Mouse (Mus musculus): Measurements from ENCODE around the gene Rhoa. TPM values are rescaled to one million over a fixed set of nuclear protein-coding genes. Genes with fewer than 3 reads are reported as not detected.
"Not testable (repeated sequence)": the region's sequence is repeated elsewhere in the genome, so short reads cannot be mapped to it uniquely, and the experiment has no call there.

Rhoa gene
- polyA plus RNA-seq, 1 experiment from 2014 or later: 151 TPM

DNA sequence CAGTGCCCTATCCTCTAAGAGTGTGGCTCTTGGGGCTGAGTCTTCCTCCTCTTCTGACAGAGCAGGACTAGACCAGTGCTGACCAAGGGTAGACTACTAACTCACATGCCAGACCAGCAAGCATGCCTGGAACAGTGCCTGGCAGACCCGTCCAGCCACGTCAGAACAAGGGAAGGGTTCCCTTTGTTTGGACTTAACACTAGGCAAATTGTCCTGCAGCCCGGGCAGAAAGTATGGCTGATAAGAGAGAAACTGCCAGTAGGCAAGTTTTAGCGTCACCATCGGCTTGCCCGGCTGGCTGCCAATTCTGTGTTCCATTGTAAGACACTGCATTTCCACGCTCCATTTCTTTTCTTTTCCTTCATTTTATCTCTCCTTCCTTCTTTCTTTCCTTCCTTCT lies 38.2 kb upstream of the Rhoa start:
- H3K4me3 ChIP-seq (ENCODE audit: low read depth, low read length): no peak overlapping the region
- WGBS: 83% methylated on average over 7 of the region's 7 CpGs
- H3K9ac ChIP-seq (replicated peaks; ENCODE audit: low read depth, low read length): no peak overlapping the region
- H3K27me3 ChIP-seq (ENCODE audit: control insufficient read depth, insufficient read depth, low read length): no peaks in the 10 kb centered on the region
- peaks cover 6% of the 10 kb centered on the region for H3K4me1 ChIP-seq (ENCODE audit: control insufficient read depth, insufficient read depth, low read length)
- no peaks in the 10 kb centered on the region for H3K36me3 ChIP-seq (ENCODE audit: control insufficient read depth, insufficient read depth, low read length)
- no peak overlapping the region for H3K4me2 ChIP-seq (ENCODE audit: low read depth, low read length)
- no peaks in the 10 kb centered on the region for H3K9me3 ChIP-seq (ENCODE audit: control insufficient read depth, low read length)
- no peak overlapping the region for H3K27ac ChIP-seq (ENCODE audit: low read depth, low read length)
- ATAC-seq (ENCODE audit: low read depth): no peak

GRCm38 (mm10) chr9:108268701-108269100 lies 37.2 kb upstream of the Rhoa start:
- H3K4me3 ChIP-seq (ENCODE audit: low read depth, low read length); H3K4me2 ChIP-seq (ENCODE audit: low read depth, low read length); ATAC-seq (ENCODE audit: low read depth); H3K9me3 ChIP-seq (ENCODE audit: control insufficient read depth, low read length); H3K36me3 ChIP-seq (ENCODE audit: control insufficient read depth, insufficient read depth, low read length); H3K4me1 ChIP-seq (ENCODE audit: control insufficient read depth, insufficient read depth, low read length); H3K27ac ChIP-seq (ENCODE audit: low read depth, low read length); H3K27me3 ChIP-seq (ENCODE audit: control insufficient read depth, insufficient read depth, low read length); H3K9ac ChIP-seq (replicated peaks; ENCODE audit: low read depth, low read length): not testable (repeated sequence)
- 85% methylated on average over 6 of the region's 7 CpGs for WGBS

DNA sequence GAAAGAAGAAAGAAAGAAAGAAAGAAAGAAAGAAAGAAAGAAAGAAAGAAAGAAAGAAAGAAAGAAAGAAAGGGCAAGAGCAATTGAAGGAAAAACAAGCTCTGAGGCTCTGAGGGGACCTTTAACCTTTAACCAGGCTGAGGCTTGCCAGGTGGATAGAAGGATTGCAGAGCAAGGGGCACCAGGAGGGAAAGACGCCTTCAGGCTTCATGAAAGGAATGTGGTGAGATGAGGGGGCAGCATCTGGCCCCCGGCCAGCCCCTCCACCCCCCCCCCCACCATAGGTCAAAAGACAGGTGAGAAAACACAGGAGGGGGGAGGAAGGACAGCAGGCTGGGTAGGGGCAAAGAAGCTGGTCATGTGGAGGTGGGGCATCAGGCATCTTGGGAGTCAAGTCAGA lies 34.0 kb upstream of the Rhoa start:
- no peaks in the 10 kb centered on the region for H3K27me3 ChIP-seq (ENCODE audit: control insufficient read depth, insufficient read depth, low read length)
- 51% methylated on average over 2 of the region's 2 CpGs for WGBS
- H3K4me3 ChIP-seq (ENCODE audit: low read depth, low read length): no peak overlapping the region
- ATAC-seq (ENCODE audit: low read depth): no peak
- no peaks in the 10 kb centered on the region for H3K4me1 ChIP-seq (ENCODE audit: control insufficient read depth, insufficient read depth, low read length)
- no peak overlapping the region for H3K4me2 ChIP-seq (ENCODE audit: low read depth, low read length)
- H3K27ac ChIP-seq (ENCODE audit: low read depth, low read length): no peak overlapping the region
- H3K9me3 ChIP-seq (ENCODE audit: control insufficient read depth, low read length): no peaks in the 10 kb centered on the region
- no peak overlapping the region for H3K9ac ChIP-seq (replicated peaks; ENCODE audit: low read depth, low read length)
- H3K36me3 ChIP-seq (ENCODE audit: control insufficient read depth, insufficient read depth, low read length): no peaks in the 10 kb centered on the region

DNA sequence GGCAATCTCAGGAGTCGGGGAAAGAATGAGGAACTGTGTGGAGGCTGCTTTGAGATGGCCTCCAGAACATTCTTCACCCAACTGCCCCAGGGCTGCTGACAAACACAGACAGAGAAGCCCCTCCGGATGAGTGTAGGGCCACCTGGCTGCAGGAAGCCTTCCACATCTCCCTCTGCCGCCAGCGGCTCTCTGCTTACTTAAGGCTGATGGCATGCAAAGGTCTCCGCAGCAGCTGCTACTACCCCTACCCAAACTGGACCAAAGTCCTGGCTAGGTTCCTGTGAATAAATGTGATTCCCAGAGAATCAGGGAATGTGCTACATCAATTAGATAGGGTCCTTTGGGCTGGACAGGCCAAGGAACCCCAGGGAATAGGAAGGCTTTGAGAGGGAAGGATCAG lies 33.2 kb upstream of the Rhoa start:
- Histone ChIP-seq H3K36me3 (ENCODE audit: control insufficient read depth, insufficient read depth, low read length) (no peaks in the 10 kb centered on the region), H3K9me3 (ENCODE audit: control insufficient read depth, low read length) (no peaks in the 10 kb centered on the region), H3K4me3 (ENCODE audit: low read depth, low read length) (no peak overlapping the region), H3K27me3 (ENCODE audit: control insufficient read depth, insufficient read depth, low read length) (no peaks in the 10 kb centered on the region), H3K9ac (replicated peaks; ENCODE audit: low read depth, low read length) (no peak overlapping the region), H3K4me2 (ENCODE audit: low read depth, low read length) (no peak overlapping the region), H3K27ac (ENCODE audit: low read depth, low read length) (no peak overlapping the region), H3K4me1 (ENCODE audit: control insufficient read depth, insufficient read depth, low read length) (no peaks in the 10 kb centered on the region)
- no peak for ATAC-seq (ENCODE audit: low read depth)
- WGBS: 76% methylated on average over 5 of the region's 5 CpGs

GRCm38 (mm10) chr9:108273485-108273884 lies 32.4 kb upstream of the Rhoa start:
- Histone ChIP-seq H3K27ac (ENCODE audit: low read depth, low read length) (no peak overlapping the region), H3K27me3 (ENCODE audit: control insufficient read depth, insufficient read depth, low read length) (no peaks in the 10 kb centered on the region), H3K9ac (replicated peaks; ENCODE audit: low read depth, low read length) (no peak overlapping the region), H3K36me3 (ENCODE audit: control insufficient read depth, insufficient read depth, low read length) (no peaks in the 10 kb centered on the region), H3K4me3 (ENCODE audit: low read depth, low read length) (no peak overlapping the region), H3K4me1 (ENCODE audit: control insufficient read depth, insufficient read depth, low read length) (no peaks in the 10 kb centered on the region), H3K9me3 (ENCODE audit: control insufficient read depth, low read length) (no peaks in the 10 kb centered on the region), H3K4me2 (ENCODE audit: low read depth, low read length) (no peak overlapping the region)
- WGBS: 70% methylated on average over 4 of the region's 4 CpGs
- ATAC-seq (ENCODE audit: low read depth): no peak

DNA sequence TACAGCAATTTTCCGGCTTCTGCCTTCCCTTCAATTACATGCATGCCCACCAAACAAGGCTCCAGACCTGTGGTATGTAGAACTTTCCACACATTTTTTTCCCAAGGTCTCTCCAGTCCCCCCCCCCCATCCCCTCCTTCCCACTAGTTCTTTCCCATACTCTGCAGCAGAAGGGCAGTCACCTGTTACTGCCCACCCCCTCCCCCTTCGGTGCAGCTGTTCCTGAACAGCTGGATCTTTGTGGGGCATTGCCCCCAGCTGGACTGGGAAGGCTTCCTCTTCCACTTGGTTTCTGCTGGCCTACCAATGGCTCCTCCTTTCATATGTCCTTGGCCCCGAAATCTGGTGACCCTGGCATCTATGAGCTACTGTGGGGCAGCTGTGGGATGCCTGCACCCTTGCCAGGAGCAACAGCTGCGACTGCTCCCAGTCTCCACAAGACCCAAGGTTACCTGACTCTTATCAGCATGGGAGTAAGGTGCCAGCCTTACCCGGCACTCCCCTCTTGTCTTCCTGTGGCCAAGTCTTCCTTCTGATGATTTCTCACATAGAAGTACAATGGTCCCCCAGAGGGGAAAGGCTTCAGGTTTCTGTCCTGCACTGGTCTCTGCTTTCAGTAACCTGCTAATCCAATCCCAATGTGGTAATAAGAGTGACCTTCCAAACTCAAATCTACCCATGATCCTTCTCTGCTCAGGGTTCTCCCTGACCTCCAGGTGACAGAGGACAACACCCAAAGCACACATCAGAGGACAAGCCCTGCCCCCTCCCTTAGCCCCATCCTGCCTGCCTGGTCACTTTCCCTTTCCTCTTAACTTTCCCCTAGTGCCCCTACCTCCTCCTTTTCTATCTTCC lies 31.2 kb upstream of the Rhoa start:
- Histone ChIP-seq H3K9me3 (ENCODE audit: control insufficient read depth, low read length) (no peaks in the 10 kb centered on the region), H3K4me1 (ENCODE audit: control insufficient read depth, insufficient read depth, low read length) (no peaks in the 10 kb centered on the region), H3K4me2 (ENCODE audit: low read depth, low read length) (no peak overlapping the region), H3K36me3 (ENCODE audit: control insufficient read depth, insufficient read depth, low read length) (no peaks in the 10 kb centered on the region), H3K27ac (ENCODE audit: low read depth, low read length) (no peak overlapping the region), H3K4me3 (ENCODE audit: low read depth, low read length) (no peak overlapping the region), H3K9ac (replicated peaks; ENCODE audit: low read depth, low read length) (no peak overlapping the region), H3K27me3 (ENCODE audit: control insufficient read depth, insufficient read depth, low read length) (no peaks in the 10 kb centered on the region)
- WGBS: 76% methylated on average over 5 of the region's 5 CpGs
- ATAC-seq (ENCODE audit: low read depth): no peak

DNA sequence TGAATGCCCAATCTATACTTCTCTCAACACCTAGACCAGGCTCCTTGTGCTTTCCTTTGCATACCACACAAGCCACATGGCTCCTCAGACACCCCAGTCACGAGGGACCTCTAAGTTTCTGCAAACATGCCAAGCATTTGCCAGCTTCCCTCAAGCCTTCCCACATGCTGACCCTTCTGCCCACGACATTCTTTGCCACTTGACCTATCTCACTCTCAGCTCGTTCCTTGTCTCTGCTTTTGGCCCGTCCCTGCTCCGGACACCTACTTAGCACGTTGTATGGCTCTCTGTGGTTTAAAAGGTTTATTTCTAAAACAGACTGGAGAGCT lies 30.6 kb upstream of the Rhoa start:
- H3K9me3 ChIP-seq (ENCODE audit: control insufficient read depth, low read length): no peaks in the 10 kb centered on the region

GRCm38 (mm10) chr9:108278697-108279450 lies 27.1 kb upstream of the Rhoa start:
- Histone ChIP-seq H3K27ac (ENCODE audit: low read depth, low read length) (no peak overlapping the region), H3K4me2 (ENCODE audit: low read depth, low read length) (no peak overlapping the region), H3K27me3 (ENCODE audit: control insufficient read depth, insufficient read depth, low read length) (no peaks in the 10 kb centered on the region), H3K4me3 (ENCODE audit: low read depth, low read length) (no peak overlapping the region), H3K36me3 (ENCODE audit: control insufficient read depth, insufficient read depth, low read length) (no peaks in the 10 kb centered on the region), H3K9ac (replicated peaks; ENCODE audit: low read depth, low read length) (no peak overlapping the region), H3K9me3 (ENCODE audit: control insufficient read depth, low read length) (no peaks in the 10 kb centered on the region), H3K4me1 (ENCODE audit: control insufficient read depth, insufficient read depth, low read length) (no peaks in the 10 kb centered on the region)
- 71% methylated on average over 10 of the region's 10 CpGs for WGBS
- no peak for ATAC-seq (ENCODE audit: low read depth)

More for the DNA sequence above, 30.6 kb upstream of the Rhoa start:
- H3K9ac ChIP-seq (replicated peaks; ENCODE audit: low read depth, low read length): no peak overlapping the region
- no peak for ATAC-seq (ENCODE audit: low read depth)
- no peak overlapping the region for H3K4me2 ChIP-seq (ENCODE audit: low read depth, low read length)
- H3K27me3 ChIP-seq (ENCODE audit: control insufficient read depth, insufficient read depth, low read length): no peaks in the 10 kb centered on the region
- H3K4me3 ChIP-seq (ENCODE audit: low read depth, low read length): no peak overlapping the region
- 74% methylated on average over 6 of the region's 6 CpGs for WGBS
- H3K27ac ChIP-seq (ENCODE audit: low read depth, low read length): no peak overlapping the region
- H3K36me3 ChIP-seq (ENCODE audit: control insufficient read depth, insufficient read depth, low read length): no peaks in the 10 kb centered on the region
- no peaks in the 10 kb centered on the region for H3K4me1 ChIP-seq (ENCODE audit: control insufficient read depth, insufficient read depth, low read length)

- H3K4me1 ChIP-seq (ENCODE audit: control insufficient read depth, insufficient read depth, low read length): no peaks in the 10 kb centered on the region
- WGBS: 49% methylated on average over 8 of the region's 8 CpGs
- no peak overlapping the region for H3K4me3 ChIP-seq (ENCODE audit: low read depth, low read length)
- no peak overlapping the region for H3K9ac ChIP-seq (replicated peaks; ENCODE audit: low read depth, low read length)
- H3K4me2 ChIP-seq (ENCODE audit: low read depth, low read length): no peak overlapping the region
- H3K27me3 ChIP-seq (ENCODE audit: control insufficient read depth, insufficient read depth, low read length): no peaks in the 10 kb centered on the region
- no peak for ATAC-seq (ENCODE audit: low read depth)
- H3K9me3 ChIP-seq (ENCODE audit: control insufficient read depth, low read length): no peaks in the 10 kb centered on the region
- no peaks in the 10 kb centered on the region for H3K36me3 ChIP-seq (ENCODE audit: control insufficient read depth, insufficient read depth, low read length)
- H3K27ac ChIP-seq (ENCODE audit: low read depth, low read length): no peak overlapping the region
These were observed 25.7 kb upstream of the Rhoa start for GRCm38 (mm10) chr9:108280071-108280828.

Measured in neural tube, embryonic 14.5 days (tissue).